Mouse (Mus musculus) B cell, adult 2 months (primary cell): ENCODE measurements around the gene Ttbk1.
A peak's percentile ranks its signal among the peaks of the same experiment; 100 is the strongest.

Experiments
- DNase-seq, 2 experiments: peaks; one replicate each; pipeline ENCODE4 v3.0.0; 2022

The Ttbk1 gene

GRCm38 (mm10) chr17:46393012-46393411 is 94.5 kb downstream of the Ttbk1 start:
- peak; percentile 64 to 74 for DNase-seq
